Mouse (Mus musculus): ENCODE results near the gene Dph5. TPM values are rescaled to one million over a fixed set of nuclear protein-coding genes. Genes with fewer than 3 reads are reported as not detected.
"Not testable (repeated sequence)": the region's sequence is repeated elsewhere in the genome, so short reads cannot be mapped to it uniquely, and the experiment has no call there.

Gene Dph5
- 1 to 10 TPM; 6.1 to 6.4 TPM for total RNA-seq (2021)
- long read RNA-seq, experiment 1, transcript Dph5-201 (8 exons, 1,576 nt): major isoform, 5 of 8 reads
- long read RNA-seq, experiment 1, partial matches to known transcripts: 0 of 8 reads
- long read RNA-seq, experiment 1, other reads (novel, unspliced or antisense): 3 of 8 reads
- long read RNA-seq, experiment 2, partial matches to known transcripts: 0 of 4 reads
- long read RNA-seq, experiment 2, other reads (novel, unspliced or antisense): 1 of 4 reads

DNA sequence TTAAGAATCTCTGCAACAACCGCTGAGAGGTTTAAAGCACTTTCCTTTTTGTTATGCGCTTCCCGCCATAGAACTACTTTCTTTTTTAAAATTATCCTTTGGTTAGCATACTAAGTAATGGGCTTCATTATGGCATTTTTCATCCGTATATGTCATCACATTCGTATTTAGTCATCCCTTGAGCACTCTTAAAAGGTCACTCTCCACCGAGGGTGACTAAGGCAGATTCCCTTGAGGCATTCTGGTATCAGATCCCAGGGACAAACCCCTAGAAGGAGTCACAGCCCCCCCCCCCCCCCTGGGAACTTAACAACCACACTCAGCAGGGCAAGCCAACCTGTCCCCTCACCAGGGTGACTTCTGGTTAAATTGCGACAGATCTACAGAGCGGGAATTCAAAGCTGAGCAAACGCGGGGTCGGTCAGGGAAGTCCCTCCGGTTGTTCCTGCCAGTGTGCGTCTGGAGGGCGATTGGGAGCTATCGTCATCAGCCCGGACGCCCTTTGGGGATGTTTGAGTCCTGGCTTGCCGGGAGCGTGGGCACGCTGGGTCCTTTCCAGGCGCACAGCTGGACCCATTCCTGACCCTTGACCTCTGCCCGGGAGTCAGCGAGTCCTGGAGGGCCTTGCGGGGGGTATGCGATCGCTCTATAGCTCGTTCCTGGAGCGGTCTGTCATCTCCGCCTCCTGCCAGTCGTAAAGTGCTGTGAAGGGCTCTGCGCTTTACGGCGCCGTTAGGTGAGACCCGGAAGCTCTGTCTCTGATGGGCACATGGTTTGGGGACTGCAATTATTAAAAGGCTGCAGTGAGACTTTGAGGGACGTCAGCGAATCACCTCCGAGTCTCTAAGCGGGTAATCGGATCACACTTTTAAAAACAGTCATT, at the start of gene Dph5:
Gene Dph5 (plus strand): TSS at position 411 of the 883 bp plus-strand sequence.
- Histone ChIP-seq H3K4me3 (peak within 1 kb of the TSS; percentile 76), H3K27ac (peak within 1 kb of the TSS; percentile 98)
- DNase-seq: peak; percentile 89
- intact Hi-C loops (cut with DNase I): loop anchor here (5.0 kb wide), 1 partner anchor 175 kb away; no protein-coding TSS in a partner anchor
- TF ChIP-seq CTCF (IDR thresholded peaks at IDR 0.05): no peak

DNA sequence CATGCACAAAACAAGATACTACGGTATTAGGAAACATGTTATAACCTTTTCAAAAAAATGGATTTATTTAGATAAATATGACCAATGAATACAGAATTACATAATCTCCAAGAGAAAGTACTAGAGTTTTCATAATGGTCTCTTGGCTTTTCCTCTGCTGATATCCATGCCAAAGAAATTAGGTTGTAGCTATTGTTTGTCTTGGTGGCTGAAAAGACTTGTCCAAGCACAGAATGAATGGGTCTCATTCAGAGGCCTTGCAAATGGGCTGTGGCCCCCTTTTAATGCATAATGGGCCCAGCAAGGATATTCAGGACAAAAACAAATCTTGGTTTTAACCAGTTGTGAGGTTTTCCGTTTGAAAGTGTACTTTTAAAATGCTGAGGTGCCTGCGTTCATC, 43.1 kb upstream of the Dph5 start:
- TF ChIP-seq CTCF (IDR thresholded peaks at IDR 0.05): no peak
- no peak overlapping the region for H3K4me3 ChIP-seq
- no peak overlapping the region for H3K27ac ChIP-seq
- intact Hi-C loops (cut with DNase I): no loop called here
- no peak for DNase-seq

DNA sequence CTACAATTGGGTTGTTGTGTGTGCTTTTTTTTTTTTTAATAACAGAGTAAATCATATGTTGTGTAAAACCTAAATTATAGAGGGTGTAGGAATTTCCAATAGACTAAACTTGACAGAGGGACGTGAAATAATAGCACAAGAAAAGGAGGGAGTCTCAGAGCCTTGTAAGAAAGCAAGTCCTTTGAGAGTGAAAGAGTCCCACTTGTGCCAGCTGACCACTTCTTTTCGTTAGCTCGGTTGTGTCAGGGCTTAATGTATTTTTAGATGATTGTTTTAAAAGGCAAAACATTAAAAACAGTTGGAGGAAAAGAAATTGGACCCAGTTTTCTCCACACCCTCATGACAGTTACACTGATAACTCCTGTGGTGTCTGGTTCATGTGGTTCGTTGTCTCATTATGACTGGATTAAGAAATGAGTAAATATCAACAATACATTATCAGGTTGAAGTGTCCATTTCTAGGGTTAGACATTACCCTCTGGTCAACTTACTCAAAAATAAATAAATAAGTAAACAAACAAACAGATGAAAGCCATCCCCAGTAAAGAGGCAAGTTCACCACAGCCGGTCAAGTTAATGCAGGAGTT, 42.5 kb upstream of the Dph5 start:
- DNase-seq: no peak
- no peak for TF ChIP-seq CTCF (IDR thresholded peaks at IDR 0.05)
- no peak overlapping the region for H3K4me3 ChIP-seq
- no peak overlapping the region for H3K27ac ChIP-seq
- intact Hi-C loops (cut with DNase I): no loop called here

DNA sequence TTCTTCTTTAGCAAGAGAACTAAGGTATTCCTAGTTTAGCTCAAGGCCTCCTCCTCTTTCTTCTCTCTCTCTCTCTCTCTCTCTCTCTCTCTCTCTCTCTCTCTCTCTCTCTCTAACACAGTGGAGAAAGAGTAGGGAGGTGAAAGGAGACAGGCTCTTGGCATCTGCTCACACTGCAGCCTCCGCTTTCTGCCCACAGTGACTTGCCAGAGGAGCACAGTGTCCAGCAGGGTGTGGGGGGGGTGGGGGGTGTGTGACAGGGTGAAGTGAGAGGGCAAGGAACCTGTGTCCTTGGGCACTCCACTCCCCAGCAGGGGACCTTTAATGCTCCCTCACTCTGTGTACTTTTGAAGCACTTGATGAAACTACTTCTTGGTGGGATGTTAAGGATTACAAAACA, 41.9 kb upstream of the Dph5 start:
- intact Hi-C loops (cut with DNase I): no loop called here
- H3K27ac ChIP-seq: no peak overlapping the region
- no peak for TF ChIP-seq CTCF (IDR thresholded peaks at IDR 0.05)
- no peak overlapping the region for H3K4me3 ChIP-seq
- DNase-seq: no peak

DNA sequence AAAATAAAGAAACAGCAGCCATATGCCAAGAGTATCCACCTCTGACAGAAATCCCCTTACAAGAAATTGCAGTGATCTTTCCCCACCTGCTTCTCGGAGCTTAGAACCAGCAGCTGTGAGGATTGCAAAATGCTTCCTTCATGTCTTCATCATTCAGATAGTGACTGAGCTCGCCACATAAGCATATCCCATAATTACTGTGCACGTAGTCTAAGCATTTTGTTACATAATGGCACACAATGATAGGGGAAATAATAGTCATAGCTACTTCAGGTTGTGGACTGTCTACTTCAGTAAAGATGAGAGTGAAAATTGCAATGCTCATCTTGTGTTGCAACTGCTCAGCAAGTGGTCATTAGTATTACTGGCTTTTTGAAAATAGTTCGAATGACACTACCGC, 41.5 kb upstream of the Dph5 start:
- Histone ChIP-seq H3K4me3 (no peak overlapping the region), H3K27ac (no peak overlapping the region)
- TF ChIP-seq CTCF (IDR thresholded peaks at IDR 0.05): no peak
- intact Hi-C loops (cut with DNase I): no loop called here
- DNase-seq: no peak

DNA sequence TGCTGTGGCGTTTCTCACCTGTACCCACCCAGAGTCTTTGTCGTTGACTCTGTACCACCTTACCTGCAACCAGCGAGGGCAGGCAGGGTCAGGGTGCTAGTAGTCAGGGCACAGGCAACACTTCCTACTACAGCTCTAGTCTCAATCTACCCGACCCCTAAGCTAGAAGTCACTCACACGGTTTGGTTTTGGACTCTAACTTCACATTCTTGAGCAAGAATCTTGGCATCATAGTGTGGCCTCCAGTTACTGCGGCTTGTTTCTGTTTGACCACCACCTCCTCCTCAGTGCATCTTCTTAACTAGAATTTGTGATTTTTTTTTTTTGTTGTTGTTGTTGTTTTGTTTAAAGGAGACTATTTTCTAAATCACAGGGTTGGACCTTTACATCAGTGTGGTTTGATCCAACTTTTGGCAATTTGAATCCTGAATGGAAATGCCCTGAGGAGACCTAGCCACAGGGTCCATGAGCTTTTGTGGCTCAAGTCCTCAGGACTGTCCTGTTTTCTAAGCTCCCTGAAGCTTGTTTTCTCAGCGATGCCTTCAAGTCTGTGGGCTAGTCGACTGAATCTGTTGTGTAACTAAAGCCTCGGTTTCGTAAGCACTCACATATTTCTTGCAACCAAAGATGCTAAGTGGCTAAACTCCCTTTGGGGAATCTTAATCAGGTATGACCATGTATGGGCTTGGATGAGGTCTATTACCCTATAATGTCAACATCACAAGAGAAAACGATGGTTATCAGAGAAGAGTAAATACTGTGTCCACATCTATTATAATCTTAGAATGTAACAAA, 38.8 kb upstream of the Dph5 start:
- no peak for TF ChIP-seq CTCF (IDR thresholded peaks at IDR 0.05)
- intact Hi-C loops (cut with DNase I): no loop called here
- DNase-seq: no peak

DNA sequence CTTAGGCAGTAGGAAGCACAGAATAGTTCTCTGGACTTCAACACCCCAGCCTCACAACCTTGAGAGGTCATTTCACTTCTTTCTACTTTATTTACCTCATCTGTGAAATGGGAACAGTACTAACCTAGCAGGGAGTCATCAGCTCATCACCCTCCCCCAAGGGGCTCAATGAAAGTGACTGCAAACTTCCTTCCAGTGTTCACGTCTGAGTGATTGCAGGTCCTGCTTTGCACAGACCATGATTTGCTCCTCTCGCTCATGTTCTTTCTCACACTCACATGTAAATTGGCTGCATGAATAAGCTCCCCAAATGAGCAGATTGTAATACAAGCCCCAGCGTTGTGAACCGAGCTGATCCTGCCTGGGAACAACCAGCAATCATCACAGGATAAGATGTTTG, 36.7 kb upstream of the Dph5 start:
- Histone ChIP-seq H3K4me3 (no peak overlapping the region), H3K27ac (no peak overlapping the region)
- intact Hi-C loops (cut with DNase I): no loop called here
- TF ChIP-seq CTCF (IDR thresholded peaks at IDR 0.05): no peak
- no peak for DNase-seq

More for the DNA sequence above, 38.8 kb upstream of the Dph5 start:
- H3K4me3 ChIP-seq: no peak overlapping the region
- no peak overlapping the region for H3K27ac ChIP-seq

DNA sequence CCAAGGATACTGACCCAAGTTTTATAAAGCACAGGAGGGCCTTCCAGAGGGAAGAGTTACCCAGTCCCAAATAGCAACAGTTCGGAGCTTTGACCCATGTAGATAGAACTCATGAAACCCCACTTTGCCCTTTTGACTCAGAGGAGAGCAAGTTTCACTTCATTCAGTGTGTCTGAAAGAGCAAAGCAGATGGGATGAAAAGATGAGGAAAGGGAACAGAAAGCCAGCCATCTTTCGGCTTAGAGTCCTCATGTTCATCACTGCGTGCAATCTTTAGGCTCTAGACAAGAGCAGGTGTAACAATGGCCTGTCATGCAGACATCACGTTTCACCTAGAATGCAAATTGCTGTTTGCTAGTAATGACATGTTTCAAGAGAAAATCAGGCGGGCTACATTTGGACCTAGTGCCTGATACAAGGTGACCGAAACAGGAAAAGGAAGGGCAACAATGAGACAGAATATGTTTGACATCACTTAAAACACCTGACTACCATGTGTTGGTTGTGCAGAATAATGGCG, 32.9 kb upstream of the Dph5 start:
- no peak for TF ChIP-seq CTCF (IDR thresholded peaks at IDR 0.05)
- intact Hi-C loops (cut with DNase I): no loop called here
- H3K27ac ChIP-seq: no peak overlapping the region
- H3K4me3 ChIP-seq: no peak overlapping the region
- DNase-seq: no peak

DNA sequence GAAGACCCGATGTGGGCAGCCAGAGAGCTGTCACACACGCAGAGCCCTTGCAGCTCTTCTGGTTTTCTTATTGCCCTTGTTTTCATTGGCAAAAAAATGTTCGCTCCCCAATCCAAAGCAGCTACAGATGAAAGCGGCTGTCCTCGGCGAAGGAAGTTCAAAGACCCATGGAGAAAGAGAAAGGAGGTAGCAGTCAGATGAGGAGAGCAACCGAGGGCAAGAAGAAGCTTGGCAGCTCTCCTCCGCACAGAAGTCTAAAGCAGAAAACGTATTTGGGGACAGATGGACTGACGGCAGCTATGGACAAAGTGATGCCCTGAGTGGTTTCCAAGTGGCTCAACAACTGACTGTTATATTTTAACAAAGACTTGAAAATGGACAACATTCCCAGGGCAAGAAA, 32.1 kb upstream of the Dph5 start:
- H3K4me3 ChIP-seq: no peak overlapping the region
- intact Hi-C loops (cut with DNase I): no loop called here
- no peak for DNase-seq
- no peak for TF ChIP-seq CTCF (IDR thresholded peaks at IDR 0.05)
- H3K27ac ChIP-seq: no peak overlapping the region

DNA sequence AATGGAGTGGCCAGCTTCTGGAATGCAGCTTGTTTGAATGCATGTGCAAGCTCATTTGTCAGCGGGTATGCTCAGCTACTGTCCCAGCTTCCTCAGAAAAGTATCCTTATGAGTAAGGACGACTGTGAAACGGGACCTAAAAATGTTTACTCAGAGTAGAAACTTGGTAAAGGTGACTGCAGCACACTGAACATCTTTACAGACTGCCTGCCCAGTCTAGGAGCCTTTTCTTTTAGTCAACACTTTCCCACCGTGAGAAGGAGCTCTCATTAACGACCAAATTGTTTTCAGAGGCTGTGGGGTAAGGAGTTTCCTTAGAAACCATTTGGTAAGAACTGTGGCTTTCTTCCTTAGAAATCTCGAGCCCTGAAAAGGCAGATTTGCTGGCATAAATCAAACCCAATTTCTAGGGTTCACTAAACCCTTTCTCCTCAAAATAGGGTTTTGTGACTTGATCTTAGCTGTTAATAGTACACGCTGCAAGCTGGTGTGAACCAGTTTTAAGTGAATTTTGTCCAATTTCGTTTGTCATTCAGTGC, 31.1 kb upstream of the Dph5 start:
- Histone ChIP-seq H3K27ac (no peak overlapping the region), H3K4me3 (no peak overlapping the region)
- no peak for TF ChIP-seq CTCF (IDR thresholded peaks at IDR 0.05)
- intact Hi-C loops (cut with DNase I): no loop called here
- no peak for DNase-seq

DNA sequence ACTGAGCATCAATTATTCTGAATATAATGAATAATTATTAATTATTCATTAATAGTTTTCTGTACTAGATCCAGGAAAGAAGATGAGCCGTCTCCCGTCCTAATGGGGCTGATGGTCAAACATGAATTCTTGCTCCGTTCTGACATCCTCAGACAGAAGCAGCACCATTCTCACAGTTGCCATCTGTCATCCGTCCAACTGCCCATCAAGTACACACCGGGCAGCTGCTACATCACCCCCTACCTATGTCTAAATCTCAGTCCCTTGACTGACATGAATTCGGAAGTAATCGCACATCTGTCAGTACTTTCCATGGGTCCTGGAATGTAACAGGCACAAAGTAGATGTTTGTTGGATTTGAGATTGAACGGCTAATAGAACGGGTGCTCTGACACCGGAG, 30.2 kb upstream of the Dph5 start:
- no peak for DNase-seq
- H3K4me3 ChIP-seq: no peak overlapping the region
- no peak for TF ChIP-seq CTCF (IDR thresholded peaks at IDR 0.05)
- H3K27ac ChIP-seq: no peak overlapping the region
- intact Hi-C loops (cut with DNase I): no loop called here

DNA sequence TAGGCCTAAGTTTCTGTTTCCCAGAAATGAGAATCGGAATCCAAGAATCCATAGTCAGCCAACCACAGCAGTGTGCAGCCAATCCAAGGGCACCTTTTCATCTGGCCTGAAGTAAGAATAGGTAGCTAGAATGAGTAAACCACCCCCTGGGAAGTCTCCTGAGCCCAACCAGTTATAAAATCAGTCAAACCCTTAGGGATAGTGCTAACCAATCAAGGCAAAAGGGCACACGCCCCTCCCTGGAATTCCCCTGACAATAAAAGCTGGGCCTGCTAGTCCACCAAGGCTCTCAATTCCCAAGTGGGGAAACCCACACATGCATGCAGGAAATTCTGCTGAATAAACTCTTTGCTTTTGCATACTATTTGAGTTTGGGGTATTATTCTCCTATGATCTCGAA, 28.8 kb upstream of the Dph5 start:
- no peak for DNase-seq
- H3K27ac ChIP-seq: no peak overlapping the region
- intact Hi-C loops (cut with DNase I): no loop called here
- no peak overlapping the region for H3K4me3 ChIP-seq
- no peak for TF ChIP-seq CTCF (IDR thresholded peaks at IDR 0.05)

DNA sequence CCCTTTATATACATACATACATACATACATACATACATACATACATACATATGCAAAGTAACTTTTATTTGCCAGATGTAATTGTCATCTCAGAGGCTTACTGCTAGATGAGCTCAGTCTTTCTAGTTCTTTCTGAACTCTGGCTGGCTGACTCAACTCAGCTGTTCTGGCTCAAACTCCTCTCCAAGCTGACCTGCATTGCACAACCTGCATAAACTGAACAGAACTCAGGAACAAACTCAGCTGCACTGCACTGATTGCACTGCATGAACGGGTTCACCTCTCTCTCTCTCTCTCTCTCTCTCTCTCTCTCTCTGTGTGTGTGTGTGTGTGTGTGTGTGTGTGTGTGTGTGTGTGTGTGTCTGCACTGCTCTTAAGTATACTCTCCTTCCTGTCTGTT, 26.9 kb upstream of the Dph5 start:
- H3K27ac ChIP-seq; H3K4me3 ChIP-seq; intact Hi-C loops (cut with DNase I); DNase-seq: not testable (repeated sequence)

Data from gastrocnemius, adult 2 months (tissue).